Mouse (Mus musculus): ENCODE measurements around the gene Trp73. TPM values are rescaled to one million over a fixed set of nuclear protein-coding genes. Genes with fewer than 3 reads are reported as not detected.

The Trp73 gene
- polyA plus RNA-seq, 1 experiment: not detected

DNA sequence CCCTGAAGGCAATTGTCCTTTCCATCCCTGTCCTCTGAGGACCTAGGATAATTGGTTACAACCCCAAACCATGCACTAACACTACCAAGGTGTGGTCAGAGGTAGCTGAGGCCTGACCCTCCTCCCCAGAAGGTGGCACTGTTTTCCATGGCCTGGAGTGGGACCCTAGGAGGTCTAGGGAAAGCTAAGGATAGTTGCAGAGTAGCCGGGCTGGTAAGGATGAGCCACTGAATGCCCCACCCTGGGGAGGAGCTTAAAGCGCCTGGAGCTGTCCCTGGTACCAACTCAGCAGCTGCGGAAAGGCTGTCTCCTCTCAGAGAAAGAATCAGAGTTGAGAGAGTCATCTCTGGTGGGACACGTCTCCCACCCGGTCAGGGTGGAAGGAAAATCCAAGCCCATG, 69.1 kb downstream of the Trp73 start:
- TF ChIP-seq POLR2A (IDR thresholded peaks at IDR 0.05; ENCODE audit: borderline replicate concordance, control insufficient read depth, low read depth, low read length): no peak
- no peak for TF ChIP-seq CTCF (IDR thresholded peaks at IDR 0.05; ENCODE audit: control insufficient read depth, insufficient read depth, low read length)
- no peaks in the 10 kb centered on the region for H3K4me1 ChIP-seq (ENCODE audit: control insufficient read depth, insufficient read depth, low read length)
- no peak overlapping the region for H3K27ac ChIP-seq (ENCODE audit: control insufficient read depth, insufficient read depth, low read depth, low read length, poor library complexity)
- H3K4me3 ChIP-seq (replicated peaks; ENCODE audit: control insufficient read depth, low read depth, low read length): no peak overlapping the region
- WGBS: 7% methylated on average over 5 of the region's 5 CpGs

DNA sequence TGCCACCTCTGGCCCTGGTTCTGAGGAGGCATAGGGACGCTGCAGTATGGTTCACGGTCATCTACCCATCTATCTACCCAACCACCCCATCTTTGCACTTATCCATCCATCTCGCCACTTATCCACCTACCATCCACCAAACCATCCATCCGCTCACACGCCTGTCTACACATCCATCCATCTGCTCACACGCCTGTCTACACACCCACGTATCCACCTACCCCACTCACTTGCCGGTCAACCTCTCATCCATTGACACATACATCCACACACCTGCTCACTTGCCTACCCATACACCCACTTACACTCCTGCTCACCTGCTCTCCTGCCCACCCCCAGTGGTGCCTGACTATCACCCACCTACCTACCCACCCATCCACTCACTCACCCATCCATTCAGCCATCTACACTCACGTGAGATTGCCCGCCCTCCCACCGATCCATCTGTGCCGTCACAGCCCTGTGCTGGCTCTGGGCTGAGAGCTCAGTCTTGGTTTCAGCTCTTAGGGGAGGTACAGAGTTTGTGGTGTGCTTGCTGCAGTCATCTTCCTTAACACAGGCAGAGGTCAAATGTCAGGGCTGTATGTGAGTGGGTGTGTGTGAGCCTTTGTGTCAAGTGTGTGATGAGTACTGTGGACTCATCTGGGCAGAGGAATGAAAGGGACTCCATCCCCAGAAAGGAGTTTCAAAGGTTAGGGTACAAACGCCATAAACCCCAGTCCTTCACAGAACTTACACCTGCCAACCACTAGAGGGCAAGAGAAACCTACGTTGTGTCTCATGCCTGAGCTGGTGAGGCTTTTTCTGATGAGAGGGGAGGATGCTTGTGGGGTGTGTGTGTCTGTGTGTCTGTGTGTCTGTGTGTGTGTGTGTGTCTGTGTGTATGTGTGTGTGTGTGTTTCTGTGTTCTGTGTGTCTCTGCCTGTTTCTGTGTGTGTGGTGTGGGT, 74.9 kb downstream of the Trp73 start:
- no peaks in the 10 kb centered on the region for H3K4me1 ChIP-seq (ENCODE audit: control insufficient read depth, insufficient read depth, low read length)
- no peak overlapping the region for H3K27ac ChIP-seq (ENCODE audit: control insufficient read depth, insufficient read depth, low read depth, low read length, poor library complexity)
- 51% methylated on average over 14 of the region's 14 CpGs for WGBS
- TF ChIP-seq POLR2A (IDR thresholded peaks at IDR 0.05; ENCODE audit: borderline replicate concordance, control insufficient read depth, low read depth, low read length): no peak
- peak; percentile 54 for TF ChIP-seq CTCF (IDR thresholded peaks at IDR 0.05; ENCODE audit: control insufficient read depth, insufficient read depth, low read length)
- no peak overlapping the region for H3K4me3 ChIP-seq (replicated peaks; ENCODE audit: control insufficient read depth, low read depth, low read length)

DNA sequence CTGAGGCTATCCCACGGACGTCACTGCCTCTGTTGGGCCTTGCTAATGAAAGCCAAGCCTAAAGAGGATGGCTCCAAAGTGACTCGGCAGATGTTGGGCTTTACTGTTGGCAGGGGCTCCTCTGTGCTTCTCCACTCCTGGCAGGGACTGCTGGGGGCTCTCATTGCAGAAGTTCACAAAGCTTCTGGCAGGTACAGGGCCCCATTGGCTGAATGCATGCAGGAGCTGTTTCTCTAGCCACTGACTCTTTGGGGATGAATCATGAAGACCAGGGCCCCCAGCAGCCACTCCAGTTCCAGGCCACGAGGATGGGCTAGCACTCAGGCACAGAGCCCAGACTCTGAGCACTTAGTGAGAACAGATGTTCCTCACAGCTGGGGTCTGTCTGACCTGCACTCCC, 82.3 kb downstream of the Trp73 start:
- WGBS: 56% methylated on average over 4 of the region's 4 CpGs
- no peaks in the 10 kb centered on the region for H3K4me1 ChIP-seq (ENCODE audit: control insufficient read depth, insufficient read depth, low read length)
- TF ChIP-seq CTCF (IDR thresholded peaks at IDR 0.05; ENCODE audit: control insufficient read depth, insufficient read depth, low read length): no peak
- no peak for TF ChIP-seq POLR2A (IDR thresholded peaks at IDR 0.05; ENCODE audit: borderline replicate concordance, control insufficient read depth, low read depth, low read length)
- H3K4me3 ChIP-seq (replicated peaks; ENCODE audit: control insufficient read depth, low read depth, low read length): no peak overlapping the region
- H3K27ac ChIP-seq (ENCODE audit: control insufficient read depth, insufficient read depth, low read depth, low read length, poor library complexity): no peak overlapping the region

DNA sequence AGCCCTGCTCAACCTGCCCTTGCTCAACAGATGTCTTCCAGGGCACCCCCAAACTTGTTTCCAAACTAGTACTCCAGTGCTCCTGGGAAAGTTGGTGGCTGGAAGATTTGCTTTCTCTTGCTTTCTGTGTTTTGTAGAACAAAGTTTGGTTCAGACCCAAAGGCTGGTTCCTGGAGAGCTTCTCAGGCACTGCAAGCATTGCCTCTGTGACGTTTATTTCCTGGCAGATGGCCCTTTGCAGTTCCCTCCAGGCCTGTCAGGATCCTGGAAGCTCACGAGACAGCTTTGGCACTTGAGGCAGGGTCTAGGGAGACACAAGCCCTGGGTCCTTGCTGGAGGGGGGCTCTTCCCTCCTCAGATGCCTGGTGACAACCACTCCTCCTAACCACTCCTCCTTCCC, 83.3 kb downstream of the Trp73 start:
- 34% methylated on average over 2 of the region's 2 CpGs for WGBS
- TF ChIP-seq POLR2A (IDR thresholded peaks at IDR 0.05; ENCODE audit: borderline replicate concordance, control insufficient read depth, low read depth, low read length) (no peak), CTCF (IDR thresholded peaks at IDR 0.05; ENCODE audit: control insufficient read depth, insufficient read depth, low read length) (no peak)

DNA sequence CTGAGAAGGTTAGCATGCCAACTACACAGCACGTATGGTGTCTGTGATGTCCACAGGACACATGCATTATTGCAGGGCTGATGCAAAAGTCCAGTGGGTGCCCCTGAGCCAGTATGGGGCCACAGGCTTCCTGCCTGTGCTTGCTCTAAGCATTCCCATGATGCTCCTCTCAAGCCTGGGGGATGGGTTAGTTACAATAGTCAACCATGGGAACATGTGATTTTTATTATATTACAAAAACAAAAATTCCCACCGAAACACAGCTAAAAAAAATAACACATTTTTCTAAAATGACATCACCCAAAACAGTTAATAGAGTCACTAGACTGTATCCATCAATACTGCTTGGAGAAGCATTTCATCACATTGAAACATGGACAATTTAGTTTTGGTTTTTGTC, 84.0 kb downstream of the Trp73 start:
- H3K4me3 ChIP-seq (replicated peaks; ENCODE audit: control insufficient read depth, low read depth, low read length): no peak overlapping the region
- WGBS: 84% methylated on average over 2 of the region's 2 CpGs
- TF ChIP-seq POLR2A (IDR thresholded peaks at IDR 0.05; ENCODE audit: borderline replicate concordance, control insufficient read depth, low read depth, low read length) (no peak), CTCF (IDR thresholded peaks at IDR 0.05; ENCODE audit: control insufficient read depth, insufficient read depth, low read length) (no peak)

More for the DNA sequence above, 83.3 kb downstream of the Trp73 start:
- Histone ChIP-seq H3K4me3 (replicated peaks; ENCODE audit: control insufficient read depth, low read depth, low read length) (no peak overlapping the region), H3K4me1 (ENCODE audit: control insufficient read depth, insufficient read depth, low read length) (no peaks in the 10 kb centered on the region), H3K27ac (ENCODE audit: control insufficient read depth, insufficient read depth, low read depth, low read length, poor library complexity) (no peak overlapping the region)

DNA sequence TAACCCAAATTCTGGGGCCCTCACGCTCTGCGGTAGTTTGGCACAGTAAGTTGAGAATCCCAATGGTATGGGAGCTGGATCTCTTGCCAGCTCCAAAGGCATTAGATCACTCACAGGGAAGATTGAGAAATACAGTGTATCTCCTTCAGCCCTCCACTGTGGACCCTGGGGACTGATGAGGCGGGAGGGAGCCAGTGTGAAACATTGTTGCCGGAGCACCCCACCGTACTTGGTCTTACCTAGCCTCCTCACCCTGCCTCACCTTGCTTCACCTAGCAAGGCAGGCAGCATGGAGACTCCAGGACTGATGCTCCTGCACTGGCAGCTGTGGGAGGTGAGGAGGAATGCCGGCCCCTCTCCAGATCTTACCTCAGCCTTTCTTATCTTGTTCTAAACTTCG, 84.5 kb downstream of the Trp73 start:
- Histone ChIP-seq H3K4me3 (replicated peaks; ENCODE audit: control insufficient read depth, low read depth, low read length) (no peak overlapping the region), H3K27ac (ENCODE audit: control insufficient read depth, insufficient read depth, low read depth, low read length, poor library complexity) (no peak overlapping the region), H3K4me1 (ENCODE audit: control insufficient read depth, insufficient read depth, low read length) (no peaks in the 10 kb centered on the region)
- no peak for TF ChIP-seq CTCF (IDR thresholded peaks at IDR 0.05; ENCODE audit: control insufficient read depth, insufficient read depth, low read length)
- TF ChIP-seq POLR2A (IDR thresholded peaks at IDR 0.05; ENCODE audit: borderline replicate concordance, control insufficient read depth, low read depth, low read length): no peak
- 83% methylated on average over 7 of the region's 7 CpGs for WGBS

More for the DNA sequence above, 84.0 kb downstream of the Trp73 start:
- no peaks in the 10 kb centered on the region for H3K4me1 ChIP-seq (ENCODE audit: control insufficient read depth, insufficient read depth, low read length)
- H3K27ac ChIP-seq (ENCODE audit: control insufficient read depth, insufficient read depth, low read depth, low read length, poor library complexity): no peak overlapping the region

DNA sequence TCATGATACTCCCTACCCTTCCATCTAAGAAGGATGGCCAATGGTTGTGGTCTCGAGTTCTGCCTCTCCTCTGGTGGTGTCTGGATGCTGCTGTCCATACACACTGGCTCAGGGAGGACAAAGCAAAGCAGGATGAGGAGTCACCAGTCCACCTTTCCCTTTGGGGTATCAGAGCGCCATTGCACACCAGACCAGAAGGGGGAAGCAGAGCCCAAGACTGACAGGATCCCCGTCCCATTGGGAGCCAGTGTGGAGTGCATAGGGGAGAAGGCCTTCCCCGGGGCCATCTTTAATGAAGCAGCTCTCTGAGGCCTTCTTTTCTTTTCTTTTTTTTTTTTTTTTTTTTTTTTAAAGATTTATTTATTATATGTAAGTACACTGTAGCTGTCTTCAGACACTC, 86.9 kb downstream of the Trp73 start:
- Histone ChIP-seq H3K27ac (ENCODE audit: control insufficient read depth, insufficient read depth, low read depth, low read length, poor library complexity) (no peak overlapping the region), H3K4me1 (ENCODE audit: control insufficient read depth, insufficient read depth, low read length) (no peaks in the 10 kb centered on the region), H3K4me3 (replicated peaks; ENCODE audit: control insufficient read depth, low read depth, low read length) (no peak overlapping the region)
- WGBS: 46% methylated on average over 4 of the region's 4 CpGs
- TF ChIP-seq CTCF (IDR thresholded peaks at IDR 0.05; ENCODE audit: control insufficient read depth, insufficient read depth, low read length): no peak
- no peak for TF ChIP-seq POLR2A (IDR thresholded peaks at IDR 0.05; ENCODE audit: borderline replicate concordance, control insufficient read depth, low read depth, low read length)

DNA sequence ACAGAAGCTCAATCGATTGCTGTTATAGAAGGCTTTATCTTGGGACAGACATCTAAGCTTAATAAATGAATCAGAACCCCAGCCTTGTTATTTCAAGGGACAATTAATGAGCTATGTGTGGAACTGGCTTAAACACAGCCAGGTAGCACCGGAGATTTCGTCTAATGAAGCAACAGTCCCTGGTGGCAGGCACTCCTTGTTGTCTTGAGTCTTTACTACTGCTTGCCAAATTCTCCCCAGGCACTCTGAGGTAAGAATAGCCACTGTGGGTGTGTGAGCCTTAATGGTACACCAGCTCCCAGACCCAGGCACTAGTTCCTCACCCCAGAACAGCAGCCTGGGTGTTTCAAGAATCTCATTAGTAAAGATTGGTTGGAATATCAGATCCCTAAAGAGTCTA, 88.6 kb downstream of the Trp73 start:
- 83% methylated on average over 3 of the region's 3 CpGs for WGBS
- Histone ChIP-seq H3K4me3 (replicated peaks; ENCODE audit: control insufficient read depth, low read depth, low read length) (no peak overlapping the region), H3K4me1 (ENCODE audit: control insufficient read depth, insufficient read depth, low read length) (no peaks in the 10 kb centered on the region), H3K27ac (ENCODE audit: control insufficient read depth, insufficient read depth, low read depth, low read length, poor library complexity) (no peak overlapping the region)
- TF ChIP-seq POLR2A (IDR thresholded peaks at IDR 0.05; ENCODE audit: borderline replicate concordance, control insufficient read depth, low read depth, low read length) (no peak), CTCF (IDR thresholded peaks at IDR 0.05; ENCODE audit: control insufficient read depth, insufficient read depth, low read length) (no peak)

All from bone marrow, adult 2 months (tissue).